Mouse (Mus musculus) kidney, postnatal 36 days (tissue): ENCODE results near the gene Heyl.
"Not testable (repeated sequence)": the region's sequence is repeated elsewhere in the genome, so short reads cannot be mapped to it uniquely, and the experiment has no call there.

Source experiments
- DNase-seq, 2 experiments: peaks; one replicate each; pipeline ENCODE4 v3.0.0; 2021 to 2022; ENCODE audit warnings: mixed read lengths in 2 of 2

The Heyl gene

DNA sequence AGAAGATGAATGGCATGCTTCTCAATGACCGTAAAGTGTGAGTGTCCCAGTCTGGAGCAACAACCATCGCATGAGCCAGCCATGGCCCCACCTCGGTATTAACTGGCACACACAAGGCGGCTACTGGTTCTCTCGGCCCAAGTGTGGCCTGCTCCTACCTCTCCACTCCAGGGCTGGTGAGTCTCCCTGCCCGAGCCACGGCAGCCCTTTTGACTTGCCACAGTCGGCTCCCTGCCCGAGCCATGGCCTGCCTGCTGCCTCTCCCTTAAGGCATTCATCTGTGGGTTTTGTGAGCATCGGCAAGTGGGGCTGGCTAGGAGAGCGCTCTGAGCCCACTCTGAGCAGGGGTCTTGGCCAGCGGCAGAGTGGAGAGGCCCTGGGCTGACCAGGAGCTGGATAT lies 55.7 kb downstream of the Heyl start:
- DNase-seq, result no peak

DNA sequence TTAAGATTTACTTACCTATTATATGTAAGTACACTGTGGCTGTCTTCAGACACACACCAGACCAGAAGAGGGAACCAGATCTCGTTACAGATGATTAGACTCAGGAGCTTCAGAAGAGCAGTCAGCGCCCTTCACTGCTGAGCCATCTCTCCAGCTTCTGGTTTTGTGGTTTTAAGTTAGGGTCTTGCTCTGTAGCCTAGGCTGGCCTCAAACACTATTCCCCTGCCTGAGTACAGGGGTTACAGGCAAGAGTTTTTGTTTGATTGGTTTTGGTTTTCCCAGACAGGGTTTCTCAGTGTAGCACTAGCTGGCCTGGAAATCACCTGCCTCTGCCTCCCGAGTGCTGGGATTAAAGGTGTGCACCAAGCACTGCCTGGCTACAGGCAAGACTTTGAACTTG lies 59.0 kb downstream of the Heyl start:
- no peak for DNase-seq

- DNase-seq, result peak; percentile 27 to 34
Observed at GRCm38 (mm10) chr4:123292989-123293388, 59.6 kb downstream of the Heyl start.

GRCm38 (mm10) chr4:123293661-123294443 lies 60.5 kb downstream of the Heyl start:
- DNase-seq, result no peak

DNA sequence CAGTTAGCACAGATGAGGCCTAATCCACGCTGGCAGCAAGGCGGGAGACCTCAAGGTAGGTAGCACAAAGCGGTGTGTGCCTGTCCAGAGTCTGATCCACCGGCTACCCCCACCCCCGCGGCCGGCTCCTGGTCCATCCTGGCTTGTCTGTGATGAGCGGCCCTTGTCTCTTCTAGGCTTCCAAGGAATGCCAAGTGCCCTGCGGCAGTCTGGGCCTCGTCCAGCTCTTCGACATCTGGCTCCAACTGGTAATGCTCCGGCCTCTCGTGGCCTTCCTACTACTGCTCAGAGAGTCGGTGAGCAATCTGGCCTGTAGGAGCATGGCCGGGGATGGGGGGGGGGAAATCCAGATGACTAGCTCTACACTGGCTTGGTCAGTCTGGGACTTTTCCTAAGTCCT lies 61.7 kb downstream of the Heyl start:
- DNase-seq, result not testable (repeated sequence)

DNA sequence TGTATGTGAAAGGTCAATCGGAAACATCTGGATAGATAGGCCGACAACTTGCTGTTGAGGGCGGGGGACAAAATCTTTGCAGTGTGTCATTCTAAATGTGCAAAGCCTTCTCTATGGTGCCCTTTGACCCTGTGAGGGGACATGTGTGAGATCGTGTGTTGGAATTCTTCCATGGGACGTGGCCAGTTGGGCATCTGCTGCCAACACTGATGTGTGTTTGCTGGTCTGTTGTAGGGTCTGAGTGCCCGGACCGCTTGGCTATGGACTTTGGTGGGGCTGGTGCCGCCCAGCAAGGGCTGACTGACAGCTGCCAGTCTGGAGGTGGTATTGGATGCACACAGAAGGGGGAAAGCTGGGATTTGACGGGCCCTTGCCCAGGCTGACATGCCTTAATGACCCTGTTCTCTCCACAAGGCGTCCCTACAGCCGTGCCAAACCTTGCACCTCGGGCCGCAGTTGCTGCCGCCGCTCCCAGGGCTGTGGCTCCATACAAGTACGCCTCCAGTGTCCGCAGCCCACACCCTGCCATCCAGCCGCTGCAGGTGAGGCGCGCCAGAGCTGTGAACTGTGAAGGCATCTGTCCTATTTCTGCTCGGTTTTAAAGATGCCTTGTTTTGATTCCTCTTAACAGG lies 62.3 kb downstream of the Heyl start:
- no peak for DNase-seq

- no peak for DNase-seq
Observed at GRCm38 (mm10) chr4:123296148-123296534, 62.8 kb downstream of the Heyl start.

GRCm38 (mm10) chr4:123297195-123297960 lies 64.0 kb downstream of the Heyl start:
- DNase-seq, result no peak

DNA sequence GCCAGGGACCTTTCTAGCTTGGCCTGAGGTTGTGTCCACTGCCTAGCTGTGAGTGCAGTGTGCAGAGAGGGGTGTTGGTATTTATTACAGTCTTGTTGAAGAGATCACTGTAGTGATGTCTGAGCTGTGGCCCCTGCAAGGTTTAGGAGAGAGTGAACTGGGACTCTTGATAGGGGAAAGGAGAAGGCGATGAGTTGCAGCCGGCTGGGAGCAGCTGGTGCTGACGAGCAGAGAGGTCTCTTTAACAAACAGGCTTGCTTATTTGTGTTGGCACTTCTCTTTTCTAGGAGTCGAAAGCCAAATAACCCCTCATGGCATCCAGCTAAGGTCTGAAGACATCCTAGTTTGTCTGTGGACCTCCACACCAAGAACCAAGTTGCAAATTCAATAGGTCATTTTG lies 64.9 kb downstream of the Heyl start:
- DNase-seq, result peak in 1 of 2 experiments; percentile 47

DNA sequence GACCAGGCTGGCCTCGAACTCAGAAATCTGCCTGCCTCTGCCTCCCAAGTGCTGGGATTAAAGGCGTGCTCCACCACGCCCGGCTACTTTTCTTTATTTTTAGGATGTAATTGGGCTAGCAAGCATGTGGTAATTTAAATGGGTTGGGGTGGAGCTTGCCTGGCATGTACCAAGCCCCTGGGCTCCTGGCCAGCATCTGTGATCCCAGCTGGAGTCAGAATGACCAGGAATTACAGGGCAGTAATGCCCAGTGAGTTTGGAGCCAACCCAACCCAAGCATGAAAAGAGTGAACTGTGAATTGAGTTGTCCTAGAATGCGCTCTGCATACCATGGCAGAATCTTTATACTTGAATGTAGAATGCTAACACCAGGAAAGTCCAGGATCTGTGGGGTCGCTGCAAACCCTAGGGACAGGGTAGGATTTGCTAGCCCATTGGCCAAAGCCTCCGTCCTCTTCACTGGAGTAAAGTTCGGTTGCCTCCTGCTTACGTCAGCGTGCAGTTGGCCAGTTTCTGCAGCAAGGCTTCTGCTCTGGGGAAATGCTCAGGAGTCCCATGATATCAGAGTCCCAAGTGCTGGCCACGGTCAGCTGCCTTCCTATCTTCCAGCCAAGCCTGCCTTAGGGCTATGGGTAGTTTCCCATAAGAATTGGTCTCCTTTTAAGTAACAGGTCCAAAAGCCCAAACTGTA lies 65.8 kb downstream of the Heyl start:
- peak; percentile 79 to 82 for DNase-seq
